Mouse (Mus musculus) heart, postnatal 0 days (tissue): ENCODE results near the gene Taar2. TPM values are rescaled to one million over a fixed set of nuclear protein-coding genes. Genes with fewer than 3 reads are reported as not detected.

Experiments
- ATAC-seq: fragments of 200-750 bp; cut with Nextera tagmentation; 2 replicates; pipeline ENCODE4 v1.8.0; 2017; ENCODE audit warnings: low read depth, moderate number of reproducible peaks, moderate library complexity; ENCODE audit not compliant: insufficient read depth
- DNase-seq: peaks from one replicate; pipeline ENCODE4 v3.0.0-alpha.2; 2016; ENCODE audit warnings: low spot score
- H3K27ac ChIP-seq: fragments of 300-500 bp; sonication (generic); 2 replicates; pipeline ENCODE4 v1.5.1; 2014; ENCODE audit warnings: low read depth, mild to moderate bottlenecking
- H3K27me3 ChIP-seq: fragments of 300-500 bp; sonication (generic); 2 replicates; pipeline ENCODE4 v1.6.1; 2014; ENCODE audit warnings: low read length, mixed read lengths; ENCODE audit not compliant: control insufficient read depth, insufficient read depth
- H3K36me3 ChIP-seq: fragments of 300-500 bp; sonication (generic); replicated peaks from 2 replicates; pipeline ENCODE4 v1.6.1; 2014; ENCODE audit warnings: low read length, mixed read lengths; ENCODE audit not compliant: control insufficient read depth, insufficient read depth
- H3K4me1 ChIP-seq: fragments of 300-500 bp; sonication (generic); 2 replicates; pipeline ENCODE4 v1.6.1; 2014; ENCODE audit warnings: antibody characterized with exemption; ENCODE audit not compliant: control insufficient read depth, insufficient read depth
- H3K4me2 ChIP-seq: fragments of 300-500 bp; sonication (generic); 2 replicates; pipeline ENCODE4 v1.6.1; 2014; ENCODE audit warnings: low read depth, mild to moderate bottlenecking, low read length, moderate library complexity
- H3K4me3 ChIP-seq: fragments of 300-500 bp; sonication (generic); 2 replicates; pipeline ENCODE4 v1.5.1; 2014; ENCODE audit warnings: low read depth, low read length
- H3K9ac ChIP-seq: fragments of 300-500 bp; sonication (generic); replicated peaks from 2 replicates; pipeline ENCODE4 v1.6.1; 2014; ENCODE audit warnings: low read depth, low read length, mixed read lengths
- H3K9me3 ChIP-seq: fragments of 300-500 bp; sonication (generic); replicated peaks from 2 replicates; pipeline ENCODE4 v1.6.1; 2016; ENCODE audit warnings: low read length; ENCODE audit not compliant: control insufficient read depth
- CTCF ChIP-seq: IDR thresholded peaks from 2 replicates; pipeline ENCODE4 v1.5.1; 2016; ENCODE audit warnings: antibody characterized with exemption, control low read depth, low read depth
- EP300 ChIP-seq: IDR thresholded peaks from 2 replicates; pipeline ENCODE4 v1.6.1; 2016; ENCODE audit warnings: antibody characterized with exemption, low read depth
- WGBS: fragments of 180-500 bp; shearing (Covaris S2); extraction: QIAGEN DNeasy Blood & Tissue Kit; methylation state at CpG from one replicate; pipeline ENCODE4 v1.1.7; 2014; 5-methylcytosine and 5-hydroxymethylcytosine counted together
- polyA plus RNA-seq: library from polyadenylated mRNA; unstranded; fragments of >200 nt; fragmentation: Nextera tagmentation; extraction: Ambion mirVana; gene quantifications from 2 replicates; pipeline ENCODE4 v1.2.1, GENCODE M21; 2015
- total RNA-seq: library from RNA; depleted of rRNA; stranded (reverse); fragments of >200 nt; gene quantifications from 2 replicates; pipeline ENCODE4 v1.2.3, GENCODE M21; 2014; ENCODE audit warnings: low replicate concordance

The Taar2 gene
- total and polyA plus RNA-seq, 2 experiments from 2014 or later = not detected

GRCm38 (mm10) chr10:23964921-23965610 is 26.7 kb downstream of the Taar2 start:
- Histone ChIP-seq H3K4me3 (no peak overlapping the region), H3K27ac (no peak overlapping the region), H3K36me3 (no peaks in the 10 kb centered on the region), H3K27me3 (no peaks in the 10 kb centered on the region), H3K4me1 (no peaks in the 10 kb centered on the region), H3K9me3 (0 out of 2 replicates have a peak, but pooled peaks cover 3% of the 10 kb centered on the region), H3K9ac (no peak overlapping the region), H3K4me2 (no peak overlapping the region)
- WGBS = 75% methylated on average over 6 of the region's 6 CpGs
- no peak for TF ChIP-seq CTCF
- no peak for TF ChIP-seq EP300
- ATAC-seq = no peak
- DNase-seq = no peak

- DNase-seq = no peak
- TF ChIP-seq EP300 (no peak), CTCF (no peak)
- Histone ChIP-seq H3K27me3 (no peaks in the 10 kb centered on the region), H3K27ac (no peak within 1 kb of the TSS), H3K4me3 (no peak within 1 kb of the TSS), H3K4me1 (no peaks in the 10 kb centered on the region), H3K9me3 (no peaks in the 10 kb centered on the region), H3K9ac (no peak within 1 kb of the TSS), H3K36me3 (no peaks in the 10 kb centered on the region), H3K4me2 (no peak within 1 kb of the TSS)
- WGBS = 82% methylated on average over 11 of the region's 11 CpGs
- no peak for ATAC-seq
Measured at GRCm38 (mm10) chr10:23970656-23971165, 32.3 kb downstream of the Taar2 start, which contains the start of gene Taar5. Gene Taar5, plus strand, starts transcription at chr10:23970706.

GRCm38 (mm10) chr10:23971256-23971655 is 32.9 kb downstream of the Taar2 start:
- Histone ChIP-seq H3K9ac (no peak overlapping the region), H3K4me1 (no peaks in the 10 kb centered on the region), H3K36me3 (no peaks in the 10 kb centered on the region), H3K27me3 (no peaks in the 10 kb centered on the region), H3K27ac (no peak overlapping the region), H3K4me2 (no peak overlapping the region), H3K4me3 (no peak overlapping the region), H3K9me3 (no peaks in the 10 kb centered on the region)
- ATAC-seq (no peak), DNase-seq (no peak)
- 72% methylated on average over 5 of the region's 5 CpGs for WGBS
- TF ChIP-seq EP300 (no peak), CTCF (no peak)

GRCm38 (mm10) chr10:23977958-23978357 is 39.6 kb downstream of the Taar2 start:
- DNase-seq (no peak), ATAC-seq (no peak)
- no peak overlapping the region for H3K4me2 ChIP-seq
- WGBS = 48% methylated on average over 4 of the region's 4 CpGs
- H3K4me1 ChIP-seq = no peaks in the 10 kb centered on the region
- H3K27me3 ChIP-seq = no peaks in the 10 kb centered on the region
- TF ChIP-seq CTCF (no peak), EP300 (no peak)
- H3K4me3 ChIP-seq = no peak overlapping the region
- no peak overlapping the region for H3K9ac ChIP-seq
- H3K27ac ChIP-seq = no peak overlapping the region
- H3K36me3 ChIP-seq = no peaks in the 10 kb centered on the region
- no peaks in the 10 kb centered on the region for H3K9me3 ChIP-seq

- H3K4me1 ChIP-seq = no peaks in the 10 kb centered on the region
- H3K27ac ChIP-seq = no peak overlapping the region
- TF ChIP-seq CTCF (peak; percentile 99), EP300 (no peak)
- no peaks in the 10 kb centered on the region for H3K36me3 ChIP-seq
- no peaks in the 10 kb centered on the region for H3K9me3 ChIP-seq
- H3K27me3 ChIP-seq = no peaks in the 10 kb centered on the region
- H3K4me2 ChIP-seq = no peak overlapping the region
- peak; percentile 83 for DNase-seq
- 41% methylated on average over 16 of the region's 16 CpGs for WGBS
- peak; percentile 76 for ATAC-seq
- H3K4me3 ChIP-seq = no peak overlapping the region
- H3K9ac ChIP-seq = no peak overlapping the region
Measured at GRCm38 (mm10) chr10:23978901-23979705, 40.7 kb downstream of the Taar2 start.
